In genomic region chr1:26685952-26686693, GRCm38 (mm10) we compare ENCODE assay signal across 10 mouse cellular contexts. TPM values are rescaled to one million over a fixed set of nuclear protein-coding genes. Genes with fewer than 3 reads are reported as not detected.
A peak's percentile ranks its signal among the peaks of the same experiment; 100 is the strongest.
DNase-seq lines count a peak whose midpoint lies in the region; ATAC-seq and TF ChIP-seq lines count a peak whose summit lies in the region.
"Had no signal": no experiment of that assay in that cellular context is flagged by ENCODE, and none has a peak within 500 bp of the region (broad histone marks: within the 10 kb centered on the region; RNA-seq: fewer than 3 reads in every experiment).

No protein-coding gene starts in this region.

- H3K27ac ChIP-seq in heart, embryonic 11.5 days (ENCODE audit: low read depth, low read length) = no peak overlapping the region
- no peak overlapping the region for H3K27ac ChIP-seq in heart, adult 2 months
- H3K27ac ChIP-seq in hindbrain, embryonic 11.5 days (ENCODE audit: low read depth, low read length) = no peak overlapping the region
- H3K27ac ChIP-seq in midbrain, embryonic 15.5 days = no peak overlapping the region
- H3K27ac ChIP-seq: liver, embryonic 13.5 days had no signal

- intact Hi-C loops in heart, adult 2 months (cut with DNase I) = no loop called here

- no peak for TF ChIP-seq CTCF in heart, adult 2 months (IDR thresholded peaks at IDR 0.05)

- no peaks in the 10 kb centered on the region for H3K27me3 ChIP-seq in heart, embryonic 11.5 days (ENCODE audit: control insufficient read depth, insufficient read depth, low read length)
- no peaks in the 10 kb centered on the region for H3K27me3 ChIP-seq in heart, adult 2 months (ENCODE audit: control insufficient read depth, insufficient read depth, low read length)
- no peaks in the 10 kb centered on the region for H3K27me3 ChIP-seq in hindbrain, embryonic 11.5 days (ENCODE audit: control insufficient read depth, insufficient read depth, low read length)
- no peaks in the 10 kb centered on the region for H3K27me3 ChIP-seq in midbrain, embryonic 15.5 days (replicated peaks)
- H3K27me3 ChIP-seq: liver, embryonic 13.5 days had no signal

- H3K4me2 ChIP-seq in heart, embryonic 11.5 days = no peak overlapping the region
- no peak overlapping the region for H3K4me2 ChIP-seq in hindbrain, embryonic 11.5 days (replicated peaks; ENCODE audit: low read depth, low read length)
- no peak overlapping the region for H3K4me2 ChIP-seq in midbrain, embryonic 15.5 days
- H3K4me2 ChIP-seq: liver, embryonic 13.5 days had no signal

- no peak for DNase-seq in heart, adult 2 months
- peak; percentile 2 for DNase-seq in brain, adult 2 months (ENCODE audit: low read depth, low spot score)
- peak; percentile 9 for DNase-seq in hindbrain, embryonic 11.5 days (ENCODE audit: low spot score)
- no peak for DNase-seq in right cerebral cortex, adult 18-20 months
- no peak for DNase-seq in right cerebral cortex, postnatal 10 days (ENCODE audit: low spot score in 2 of 2)
- no peak for DNase-seq in layer of hippocampus, postnatal 36 days

- H3K9ac ChIP-seq in heart, embryonic 11.5 days (ENCODE audit: low read depth, low read length) = no peak overlapping the region
- no peak overlapping the region for H3K9ac ChIP-seq in heart, adult 2 months (ENCODE audit: low read depth, low read length)
- H3K9ac ChIP-seq in hindbrain, embryonic 11.5 days (ENCODE audit: low read depth, low read length) = no peak overlapping the region
- H3K9ac ChIP-seq in midbrain, embryonic 15.5 days = no peak overlapping the region
- H3K9ac ChIP-seq: liver, embryonic 13.5 days had no signal

- no peaks in the 10 kb centered on the region for H3K36me3 ChIP-seq in heart, embryonic 11.5 days (ENCODE audit: control insufficient read depth, insufficient read depth, low read length)
- H3K36me3 ChIP-seq in heart, adult 2 months (ENCODE audit: control insufficient read depth, insufficient read depth, low read length) = no peaks in the 10 kb centered on the region
- no peaks in the 10 kb centered on the region for H3K36me3 ChIP-seq in hindbrain, embryonic 11.5 days (ENCODE audit: control insufficient read depth, insufficient read depth, low read length)
- H3K36me3 ChIP-seq in midbrain, embryonic 15.5 days (replicated peaks) = no peaks in the 10 kb centered on the region
- H3K36me3 ChIP-seq: liver, embryonic 13.5 days had no signal

- H3K4me1 ChIP-seq in heart, embryonic 11.5 days (ENCODE audit: control insufficient read depth, insufficient read depth, low read length) = no peaks in the 10 kb centered on the region
- no peaks in the 10 kb centered on the region for H3K4me1 ChIP-seq in heart, adult 2 months (ENCODE audit: control insufficient read depth, insufficient read depth, low read length)
- H3K4me1 ChIP-seq in hindbrain, embryonic 11.5 days (replicated peaks; ENCODE audit: control insufficient read depth, insufficient read depth, low read length) = no peaks in the 10 kb centered on the region
- no peaks in the 10 kb centered on the region for H3K4me1 ChIP-seq in midbrain, embryonic 15.5 days
- H3K4me1 ChIP-seq: liver, embryonic 13.5 days had no signal

- H3K9me3 ChIP-seq in heart, embryonic 11.5 days (replicated peaks; ENCODE audit: control insufficient read depth, low read length) = peaks cover 7% of the 10 kb centered on the region
- no peaks in the 10 kb centered on the region for H3K9me3 ChIP-seq in hindbrain, embryonic 11.5 days (ENCODE audit: control insufficient read depth, low read length)
- no peaks in the 10 kb centered on the region for H3K9me3 ChIP-seq in midbrain, embryonic 15.5 days

- no peak overlapping the region for H3K4me3 ChIP-seq in heart, embryonic 11.5 days (ENCODE audit: low read depth, low read length)
- H3K4me3 ChIP-seq in heart, adult 2 months = no peak overlapping the region
- H3K4me3 ChIP-seq in hindbrain, embryonic 11.5 days (ENCODE audit: low read depth, low read length) = no peak overlapping the region
- no peak overlapping the region for H3K4me3 ChIP-seq in midbrain, embryonic 15.5 days
- H3K4me3 ChIP-seq: erythroblast, embryonic 14.5 days; liver, embryonic 13.5 days had no signal

- H3K79me2 ChIP-seq in heart, adult 2 months (replicated peaks; ENCODE audit: control insufficient read depth, insufficient read depth, low read length) = no peaks in the 10 kb centered on the region

- no peak for TF ChIP-seq EP300 in heart, adult 2 months (IDR thresholded peaks at IDR 0.05; ENCODE audit: insufficient read depth, low read depth, low read length)

- 0 out of 2 replicates have a peak, but pooled peaks have one; percentile 27 for ATAC-seq in heart, embryonic 11.5 days (replicated peaks; ENCODE audit: insufficient number of reproducible peaks, low FRiP score, low TSS enrichment)
- ATAC-seq in hindbrain, embryonic 11.5 days (ENCODE audit: low FRiP score) = peak; percentile 43
- 0 out of 2 replicates have a peak, but pooled peaks have one; percentile 43 for ATAC-seq in midbrain, embryonic 15.5 days (replicated peaks)

- no peak for TF ChIP-seq POLR2A in heart, adult 2 months (IDR thresholded peaks at IDR 0.05; ENCODE audit: insufficient read depth, low read depth, low read length)

RNA-seq across cellular contexts. Expression of gene 4931408C20Rik, which starts 1.1 kb away (rescaled TPM):
- not detected in 2 replicates for polyA plus RNA-seq in heart, embryonic 11.5 days (2014; fragmentation: Nextera tagmentation; extraction: Ambion mirVana)
- total RNA-seq in heart, adult 2 months (2021) = not detected
- 0.02 TPM in 1 of 2 replicates, not detected in the other for polyA plus RNA-seq in heart, adult 2 months (2012; rRNA removed)
- not detected in 2 replicates for polyA plus RNA-seq in hindbrain, embryonic 11.5 days (2014; fragmentation: Nextera tagmentation; extraction: Ambion mirVana)
- not detected in 2 replicates for polyA plus RNA-seq in midbrain, embryonic 15.5 days (2015; fragmentation: Nextera tagmentation; extraction: Ambion mirVana)
- not detected for total RNA-seq in layer of hippocampus, postnatal 36 days (2021)
- polyA plus RNA-seq: erythroblast, embryonic 14.5 days; liver, embryonic 13.5 days had no signal

Comparison
In these comparisons a context has a peak if more than half of its experiments do, and no peak if none do; other contexts are left out.
1. DNase-seq: peak in brain, adult 2 months (single experiment) and hindbrain, embryonic 11.5 days (single experiment); none in heart, adult 2 months (0 of 2), right cerebral cortex, adult 18-20 months (single experiment), right cerebral cortex, postnatal 10 days (0 of 2) and layer of hippocampus, postnatal 36 days (0 of 2).
2. Peak in every context shown above with its lines, with median percentiles within 50 percentile points of each other: ATAC-seq.